Mouse (Mus musculus) cerebellum, postnatal 10 days (tissue): Measurements from ENCODE around the gene 1700016H13Rik.

ENCODE experiments used
- DNase-seq, 2 experiments: peaks; one replicate each; pipeline ENCODE4 v3.0.0; 2021; ENCODE audit warnings: mixed read lengths in 2 of 2

1700016H13Rik gene

DNA sequence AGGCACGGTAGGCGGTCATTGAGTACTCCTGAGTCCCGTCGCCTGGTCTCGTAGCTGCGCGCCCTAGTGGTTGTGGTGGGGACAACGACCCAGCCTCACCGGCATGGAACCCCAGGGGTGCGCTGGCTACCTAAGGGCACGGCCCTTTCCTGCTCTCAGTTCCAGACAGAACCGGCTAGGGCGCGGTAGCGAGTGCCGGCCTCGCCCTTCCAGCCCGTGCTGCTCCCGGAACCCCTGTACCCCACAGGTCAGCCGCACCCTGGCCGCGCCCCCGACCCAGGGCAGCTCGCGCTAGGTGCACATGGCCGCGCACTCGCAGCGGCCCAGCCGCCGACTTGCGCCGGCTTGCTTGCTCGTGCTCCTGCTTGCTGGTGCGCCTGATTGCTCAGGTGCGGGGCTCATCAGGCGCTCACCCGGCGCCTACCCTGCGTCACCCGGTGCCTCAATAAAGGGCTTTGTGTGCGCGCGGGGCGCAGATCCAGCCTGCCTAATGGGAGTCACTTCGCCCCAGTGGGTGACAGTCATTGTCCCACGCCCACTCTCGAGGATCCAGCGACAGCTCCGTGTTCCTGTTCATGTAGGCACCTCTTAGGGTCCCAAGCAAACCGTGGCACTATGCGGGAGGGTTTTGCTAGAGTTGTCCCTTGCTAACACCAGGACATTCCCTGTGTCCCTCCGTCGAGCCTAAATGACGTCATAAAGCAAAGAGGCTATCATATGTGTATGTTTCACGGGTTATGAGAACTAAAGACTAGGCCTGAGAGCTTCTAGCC lies at the start of gene 1700016H13Rik:
TSS of gene 1700016H13Rik (minus strand) at position 665 of the 773 bp plus-strand sequence.
- peak; percentile 87 to 88 for DNase-seq

DNA sequence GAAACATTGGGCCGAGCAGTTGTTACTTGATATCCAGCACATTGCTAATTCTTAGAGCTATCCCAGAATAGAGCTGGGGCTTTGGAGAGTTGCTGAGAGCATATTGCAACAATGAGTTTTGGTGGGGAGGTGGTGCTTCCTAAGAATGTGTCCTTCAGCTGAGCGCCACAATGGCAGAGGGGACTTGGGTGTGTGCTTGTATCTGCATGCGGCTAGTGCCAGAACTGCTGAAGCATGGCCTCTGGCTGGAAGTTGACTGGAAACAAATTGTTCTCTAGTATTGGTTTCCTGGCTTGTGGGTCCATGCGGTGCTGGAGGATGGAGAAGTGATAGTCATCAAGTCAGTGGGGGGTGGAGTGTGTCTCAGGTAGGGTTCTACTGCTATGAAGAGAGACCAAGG lies 49.5 kb upstream of the 1700016H13Rik start:
- DNase-seq = no peak

DNA sequence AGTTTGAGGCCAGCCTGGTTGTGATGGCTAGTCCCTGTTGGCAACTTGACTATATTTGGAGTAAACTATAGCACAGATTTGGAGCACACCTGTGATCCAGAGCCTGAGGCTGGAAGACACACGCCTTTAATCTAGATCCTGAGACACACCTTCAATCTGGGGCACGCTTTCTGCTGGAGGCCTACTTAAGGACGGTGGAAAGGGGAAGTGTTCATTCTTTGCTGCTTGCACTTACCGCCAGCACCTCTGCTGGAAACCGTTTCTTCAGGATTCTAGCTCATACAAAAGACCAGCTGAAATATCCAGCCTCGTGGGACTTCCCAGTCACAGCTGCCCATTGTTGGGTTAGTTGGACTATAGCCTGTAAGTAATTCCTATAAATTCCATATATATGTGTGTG lies 46.7 kb upstream of the 1700016H13Rik start:
- no peak for DNase-seq

DNA sequence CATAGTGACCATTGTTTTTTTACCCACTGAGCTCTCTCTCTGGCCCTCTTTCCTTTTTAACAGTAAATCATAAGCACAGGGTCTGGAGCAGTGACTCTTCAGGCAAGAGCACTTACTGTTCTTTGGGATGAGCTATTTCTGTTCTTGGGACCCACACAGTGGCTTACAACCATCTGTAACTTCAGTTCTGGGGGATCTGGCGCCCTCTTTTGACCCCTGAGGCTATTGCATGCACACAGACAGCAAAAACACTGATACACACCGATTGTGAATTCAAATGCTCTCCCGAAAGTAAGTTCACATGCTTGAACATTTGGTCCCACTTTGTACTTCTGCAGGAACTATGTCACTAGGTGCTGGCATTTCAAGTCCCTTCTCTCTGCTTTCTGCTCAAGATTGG lies 45.7 kb upstream of the 1700016H13Rik start:
- no peak for DNase-seq

DNA sequence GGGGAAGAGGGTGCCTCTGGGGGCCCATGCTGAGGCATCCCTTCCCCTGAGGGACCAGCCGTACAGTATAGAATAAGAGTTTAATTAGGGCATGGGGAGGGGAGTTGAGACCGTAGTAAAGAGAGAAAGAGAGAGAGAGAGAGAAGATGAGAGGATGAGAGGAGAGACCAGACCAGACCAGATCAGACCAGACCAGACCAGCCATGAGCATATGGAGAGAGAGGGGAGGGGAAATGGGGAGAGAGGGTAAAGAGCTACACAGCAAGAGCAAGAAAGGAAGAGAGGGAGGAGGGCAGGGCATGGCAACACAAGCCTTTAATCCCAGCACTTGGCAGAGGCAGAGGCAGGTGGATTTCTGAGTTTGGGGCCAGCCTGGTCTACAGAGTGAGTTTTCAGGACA lies 44.9 kb upstream of the 1700016H13Rik start:
- DNase-seq = no peak

DNA sequence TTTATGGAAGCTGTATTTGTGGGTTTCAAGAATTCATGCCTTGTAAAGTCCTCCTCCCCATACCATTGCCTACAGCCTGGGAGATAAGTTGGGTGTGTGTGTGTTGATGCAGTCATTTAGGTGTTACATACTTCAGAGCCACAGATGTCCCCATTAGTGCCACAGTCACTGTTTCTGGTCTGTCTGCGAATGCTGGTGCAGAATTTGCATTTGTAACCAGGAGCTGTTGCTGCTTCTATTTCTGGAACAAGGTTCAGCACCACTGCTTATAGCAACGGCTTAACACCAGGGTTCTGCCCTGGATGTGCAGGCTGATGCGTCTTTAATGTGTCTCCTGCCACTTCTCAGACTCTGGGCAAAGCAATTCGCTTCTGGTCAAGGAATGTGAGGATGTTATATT lies 43.7 kb upstream of the 1700016H13Rik start:
- no peak for DNase-seq

DNA sequence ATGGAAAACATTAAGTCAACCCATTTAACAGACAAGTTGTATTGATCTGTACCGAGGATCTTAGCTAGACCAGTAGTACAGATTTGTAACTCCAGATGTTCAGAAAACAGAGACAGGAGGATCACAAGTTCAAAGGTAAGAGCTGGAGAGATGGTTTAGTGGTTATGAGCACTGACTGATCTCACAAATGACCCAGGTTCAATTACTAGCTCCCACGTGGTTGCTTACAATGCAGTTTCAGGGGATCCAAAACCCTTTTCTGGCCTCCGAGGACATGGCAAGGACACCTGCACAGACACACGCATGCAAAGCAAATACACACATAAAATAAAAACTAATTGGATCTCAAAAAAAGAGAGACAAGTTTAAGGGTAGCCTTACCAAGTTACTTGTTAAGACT lies 42.8 kb upstream of the 1700016H13Rik start:
- DNase-seq = no peak

DNA sequence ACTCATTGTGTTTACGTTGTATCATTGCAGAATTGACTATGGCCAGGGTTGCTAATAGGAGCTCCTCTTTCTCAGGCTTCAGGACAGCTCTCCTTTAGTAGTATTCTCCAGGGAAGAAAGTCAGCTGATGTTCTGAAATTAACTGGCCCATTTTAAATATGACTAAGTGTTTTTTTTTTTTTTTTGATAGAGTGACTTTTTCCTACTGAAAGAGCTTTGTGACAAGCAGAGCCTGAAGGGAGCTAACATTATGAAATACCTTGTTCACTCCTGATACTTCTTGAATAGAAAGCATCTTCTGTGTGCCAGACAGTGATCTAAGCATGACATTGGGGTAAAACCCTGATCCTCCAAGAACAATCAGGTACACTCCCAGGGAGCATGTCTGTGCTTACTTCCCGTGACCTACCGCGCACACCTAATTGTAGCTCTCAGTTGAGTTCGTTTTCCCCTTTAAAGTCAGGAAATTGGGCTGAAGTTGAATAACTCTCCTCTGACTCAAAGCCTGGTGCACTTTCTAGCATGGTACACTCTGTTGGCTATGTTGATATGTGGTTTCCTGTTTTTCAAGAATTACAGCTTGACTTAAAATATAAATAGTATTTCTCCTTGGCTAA lies 42.2 kb upstream of the 1700016H13Rik start:
- no peak for DNase-seq

DNA sequence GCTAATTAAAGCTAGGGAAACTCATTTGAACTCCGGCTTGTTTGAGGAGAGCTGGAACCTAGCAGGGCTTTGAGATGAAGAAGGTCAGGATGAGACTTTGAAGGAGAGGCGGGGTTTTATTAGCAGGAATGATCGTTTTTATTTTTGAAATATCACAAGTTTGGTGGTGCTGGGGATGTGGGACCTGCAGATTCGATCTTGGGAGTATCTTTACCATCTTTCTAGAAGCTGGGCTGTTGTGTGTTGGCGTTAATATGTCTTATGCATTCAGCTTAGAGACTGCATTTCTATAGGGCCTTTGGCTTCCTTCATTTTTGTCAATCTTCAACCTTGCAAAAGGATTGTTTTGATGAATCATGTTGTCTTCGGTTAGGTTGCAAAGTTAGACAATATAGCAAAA lies 38.3 kb upstream of the 1700016H13Rik start:
- no peak for DNase-seq

DNA sequence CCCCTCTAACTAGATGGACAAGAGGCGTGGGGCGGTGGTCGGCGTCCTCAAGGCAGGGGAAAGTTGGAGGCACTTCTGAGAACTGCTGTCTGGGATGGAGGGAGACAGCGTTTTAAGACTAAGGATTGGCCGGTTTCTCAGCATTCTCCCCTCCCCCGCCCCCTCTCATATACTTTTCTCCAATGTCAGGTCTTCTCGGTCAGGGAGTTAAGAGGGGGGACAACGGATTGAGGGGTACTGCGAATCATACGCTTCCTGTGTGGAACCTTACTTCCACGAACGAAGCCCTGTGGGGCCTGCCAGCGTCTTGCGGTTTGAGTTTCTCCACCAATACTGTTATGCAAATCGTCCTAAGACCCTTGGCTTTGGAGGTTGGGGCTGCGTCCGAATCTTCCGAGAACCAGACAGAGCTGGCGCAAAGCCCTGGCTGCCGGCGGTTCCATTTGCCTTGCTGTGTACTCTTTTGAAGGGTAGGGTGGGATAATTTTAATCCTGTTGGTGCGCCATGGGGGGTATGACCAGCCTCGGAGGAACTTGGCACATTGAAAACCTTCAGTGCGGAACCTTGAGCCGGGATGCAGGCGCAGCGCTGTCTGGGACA lies 37.3 kb upstream of the 1700016H13Rik start:
- peak; percentile 47 to 62 for DNase-seq

DNA sequence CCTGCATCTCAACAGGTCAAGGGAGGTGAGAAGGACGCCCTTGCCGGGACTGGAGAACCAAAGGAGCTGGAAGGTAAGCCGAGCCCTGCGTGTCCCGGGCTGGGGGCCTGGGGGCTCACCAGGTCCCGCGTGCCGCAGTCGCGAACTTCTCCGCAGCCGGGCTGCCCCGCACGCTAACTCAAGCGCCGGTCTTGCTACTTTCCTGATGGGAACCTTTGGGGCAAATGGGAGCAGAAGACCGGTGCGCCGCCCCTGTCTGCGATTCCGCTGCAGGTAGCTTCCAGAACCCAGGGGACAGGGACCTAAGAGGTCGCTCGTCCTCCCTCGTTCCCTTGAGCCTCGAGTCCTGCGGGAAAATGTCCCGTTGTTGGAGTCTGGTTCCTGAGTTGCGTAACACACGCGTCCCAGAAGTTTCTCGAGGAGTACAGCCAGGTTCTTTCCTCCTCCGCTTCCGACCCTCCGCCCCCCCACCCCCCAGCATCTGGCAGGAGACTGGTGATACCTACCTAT lies 36.8 kb upstream of the 1700016H13Rik start:
- no peak for DNase-seq

DNA sequence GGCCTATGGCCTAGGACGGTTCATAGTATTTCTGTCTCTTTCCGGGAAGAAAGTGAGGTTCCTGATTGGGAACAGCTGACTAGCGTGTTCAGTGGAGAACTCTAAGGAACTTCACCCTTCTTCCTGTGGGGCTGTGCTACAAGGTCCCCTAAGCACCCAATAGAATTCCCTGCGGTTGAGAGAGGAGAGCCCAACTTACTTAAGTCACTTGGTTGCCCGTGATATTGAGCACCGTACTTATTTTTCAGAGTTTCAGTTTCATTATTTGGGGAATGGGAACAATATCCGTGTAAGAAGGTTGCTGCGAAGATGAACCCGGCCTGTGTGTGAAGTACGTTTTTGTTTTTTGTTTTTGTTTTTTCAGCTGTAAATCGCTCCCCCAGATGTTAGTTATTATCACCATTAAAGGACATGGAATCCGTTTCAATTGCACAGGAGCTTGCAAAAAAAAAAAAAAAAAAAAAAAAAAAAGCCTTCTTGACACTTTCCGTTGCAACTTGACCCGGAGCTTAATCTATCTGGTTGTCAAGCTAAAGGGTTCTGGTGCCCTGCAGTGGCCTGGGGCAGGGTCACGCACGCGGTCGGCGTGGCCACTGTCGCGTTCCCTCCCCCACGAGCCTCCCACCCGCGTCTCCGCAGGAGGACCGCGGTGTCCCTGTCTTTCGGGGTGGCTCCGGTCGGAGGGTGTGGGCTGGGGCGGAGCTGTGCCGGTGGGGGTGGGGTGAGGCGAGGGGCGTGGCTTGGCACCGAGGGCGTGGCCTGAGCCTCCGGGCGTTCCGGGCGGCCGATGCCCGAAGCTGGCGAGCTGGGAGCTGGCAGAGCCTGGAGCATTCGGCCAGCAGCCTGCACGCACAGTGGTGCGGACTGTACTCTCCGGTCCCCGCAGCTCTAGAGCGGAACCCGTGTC lies 36.1 kb upstream of the 1700016H13Rik start, which contains the start of gene Aff1:
TSS of gene Aff1 (plus strand) at position 751 of the 907 bp plus-strand sequence.
- DNase-seq = peak; percentile 82 to 90

DNA sequence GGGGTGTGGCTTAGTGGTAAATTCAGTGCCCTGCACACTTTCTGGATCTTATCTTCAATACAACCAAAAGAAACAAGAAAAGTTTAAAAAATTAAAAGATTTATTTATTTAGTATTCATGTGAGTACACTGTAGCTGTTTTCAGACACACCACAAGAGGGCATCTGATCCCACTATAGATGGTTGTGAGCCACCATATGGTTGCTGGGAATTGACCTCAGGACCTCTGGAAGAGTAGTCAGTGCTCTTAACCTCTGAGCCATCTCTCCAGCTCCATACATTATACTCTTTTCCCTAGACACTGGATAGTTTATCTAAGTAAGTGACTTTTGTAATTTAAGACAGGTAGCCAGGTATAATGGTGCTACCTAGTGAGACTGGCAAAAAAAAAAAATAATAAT lies 35.4 kb upstream of the 1700016H13Rik start:
- no peak for DNase-seq

DNA sequence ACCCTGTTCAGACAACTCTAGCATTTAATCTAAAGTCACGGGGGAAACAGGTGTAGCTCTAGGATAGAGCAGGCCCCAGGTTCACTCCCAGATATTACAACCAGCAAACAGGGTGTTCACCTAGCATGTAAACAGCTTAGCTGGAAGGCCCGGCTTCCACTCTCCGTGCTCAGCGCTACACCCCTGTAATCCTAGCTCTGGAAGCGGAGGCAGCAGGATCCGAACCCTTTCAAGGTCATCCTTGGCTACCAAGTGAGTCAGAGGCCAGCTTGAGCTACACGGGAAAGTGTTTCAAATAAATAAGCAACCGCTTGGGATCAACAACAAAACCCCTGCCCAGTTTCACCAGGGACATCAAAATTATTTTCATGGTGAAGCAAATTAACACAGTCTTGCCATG lies 34.4 kb upstream of the 1700016H13Rik start:
- DNase-seq = no peak

DNA sequence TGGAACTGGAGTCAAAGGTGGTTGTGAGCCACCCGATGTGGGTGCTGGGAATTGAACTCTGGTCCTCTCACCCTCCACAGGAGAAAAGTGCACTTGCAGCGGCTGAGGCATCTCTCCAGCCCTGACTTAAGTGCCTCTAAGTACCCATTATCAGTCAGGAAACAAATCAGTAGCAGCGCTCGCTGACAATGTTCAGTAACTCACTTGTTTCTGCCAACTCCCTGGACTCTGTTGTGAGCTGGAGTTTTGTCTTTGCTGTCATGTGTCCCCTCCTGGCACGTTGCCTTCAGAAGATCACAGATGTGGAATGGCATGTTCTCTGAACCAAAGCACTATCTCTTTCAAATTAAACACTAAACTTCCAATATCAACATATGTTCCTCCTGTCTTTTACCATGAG lies 33.8 kb upstream of the 1700016H13Rik start:
- no peak for DNase-seq

DNA sequence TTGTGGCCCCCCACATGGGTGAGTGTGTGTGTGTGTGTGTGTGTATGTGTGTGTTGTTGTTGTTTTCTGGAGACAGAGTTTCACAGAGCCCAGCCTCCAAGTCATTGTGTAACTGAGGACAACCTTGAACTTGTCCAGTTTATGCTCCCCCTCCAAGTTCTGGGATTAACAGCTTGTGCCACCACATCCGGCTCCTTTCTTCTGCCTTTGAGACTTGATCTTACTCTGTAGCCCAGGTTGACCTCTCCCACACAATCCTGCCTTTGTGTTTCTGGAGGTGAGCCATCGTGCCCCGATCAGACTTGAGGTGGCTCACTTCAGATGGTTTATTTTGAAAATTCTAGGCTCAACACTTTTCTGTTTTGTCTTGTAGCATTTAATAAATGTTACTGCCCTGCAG lies 26.0 kb upstream of the 1700016H13Rik start:
- no peak for DNase-seq

DNA sequence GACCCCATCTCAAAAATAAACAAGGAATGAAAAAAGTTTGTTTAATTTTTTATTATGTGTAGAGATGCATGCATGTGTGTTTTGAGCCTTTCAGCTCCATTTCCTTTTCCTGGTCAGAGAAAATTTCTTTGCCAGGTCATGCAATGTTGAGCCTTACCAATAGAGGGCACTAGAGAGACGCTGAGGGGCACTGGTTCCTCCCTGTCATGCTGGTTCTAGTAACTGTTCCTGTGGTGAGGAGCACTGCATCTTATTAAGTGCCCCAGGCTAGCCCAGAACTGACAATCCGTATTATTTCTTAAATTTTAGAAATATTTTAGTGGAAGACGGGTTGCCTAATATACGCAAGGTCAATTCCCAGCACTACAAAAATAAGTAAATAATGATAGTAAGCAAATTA lies 24.6 kb upstream of the 1700016H13Rik start:
- peak; percentile 79 to 81 for DNase-seq

DNA sequence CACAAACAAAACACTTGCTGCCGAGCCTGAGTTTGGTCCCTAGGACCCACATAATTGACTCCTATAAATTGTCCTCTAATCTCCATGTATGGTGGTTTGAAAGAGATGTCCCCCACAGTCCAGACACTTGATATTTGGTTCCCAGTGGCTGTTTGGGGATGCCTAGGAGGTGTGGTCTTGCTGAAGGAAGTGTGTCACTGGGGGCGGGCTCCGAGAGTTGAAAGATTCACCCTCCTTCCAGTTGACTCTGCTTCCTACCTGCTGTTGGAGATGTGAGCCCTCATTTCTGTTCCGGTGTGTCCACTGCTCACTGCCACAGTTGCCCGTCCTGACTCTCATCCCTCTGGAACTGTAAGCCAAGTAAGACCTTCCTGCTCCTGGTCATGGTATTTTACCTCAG lies 23.2 kb upstream of the 1700016H13Rik start:
- DNase-seq = no peak

DNA sequence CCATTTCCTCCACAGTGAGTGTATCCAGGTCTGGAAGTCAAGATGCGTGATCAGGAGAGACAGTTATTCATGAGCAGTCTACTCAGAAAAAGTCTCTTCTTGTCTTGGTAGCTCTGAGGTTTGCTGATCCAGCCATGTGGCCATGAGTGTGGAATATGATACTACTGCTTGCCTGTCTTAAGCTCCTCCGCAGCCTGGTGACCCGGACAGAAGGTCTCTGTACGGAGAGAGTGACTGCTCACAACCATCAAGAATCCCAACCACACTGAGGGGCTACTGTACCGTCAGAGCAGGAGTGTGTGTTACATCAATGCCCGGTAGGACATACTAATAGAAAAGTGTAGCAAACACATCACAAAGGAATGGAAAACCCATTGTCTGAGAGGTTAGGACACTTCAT lies 22.1 kb upstream of the 1700016H13Rik start:
- DNase-seq = no peak

DNA sequence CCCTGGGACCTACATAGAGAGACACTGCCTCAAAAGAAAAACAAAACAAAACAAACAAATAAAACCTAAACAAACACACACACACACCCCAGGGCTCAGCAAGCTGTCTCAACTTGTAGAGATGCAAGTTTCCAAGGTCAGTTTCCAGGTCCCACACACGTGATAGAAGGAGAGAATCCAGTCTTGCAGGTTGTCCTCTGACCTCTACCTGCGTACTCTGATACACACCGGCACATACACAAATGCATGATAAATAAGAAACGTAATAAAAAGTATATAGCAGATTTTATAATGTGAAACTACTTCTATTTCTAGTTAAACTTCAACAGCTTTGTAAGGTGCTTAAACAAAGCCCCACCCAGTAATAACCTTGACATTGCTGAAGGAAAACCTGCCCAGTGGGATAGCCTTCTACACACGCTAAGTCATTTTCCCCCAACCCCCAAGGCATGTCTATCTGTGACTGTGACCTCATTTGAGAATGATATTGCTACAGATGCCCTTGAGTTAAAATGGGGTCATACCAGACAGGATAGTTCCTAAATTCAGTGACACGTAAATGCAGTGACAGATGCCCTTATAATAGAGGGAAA lies 20.6 kb upstream of the 1700016H13Rik start:
- no peak for DNase-seq

DNA sequence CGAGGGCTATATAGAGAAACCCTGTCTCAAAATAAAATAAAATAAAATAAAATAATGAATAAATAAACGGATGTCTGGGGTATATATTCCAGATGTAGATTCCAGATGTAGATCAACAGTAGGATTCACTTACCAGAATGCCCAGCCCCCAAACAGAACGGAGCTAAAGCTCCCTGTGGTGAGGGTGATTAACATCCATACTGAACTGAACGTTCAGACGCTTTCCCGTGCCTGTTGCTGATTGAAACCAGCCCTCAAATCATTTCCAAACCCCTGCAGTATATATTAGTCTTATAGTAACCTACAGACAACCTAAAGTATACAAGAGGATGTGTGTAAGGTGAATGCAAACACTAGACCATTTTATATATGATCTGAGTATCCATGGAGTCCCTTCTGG lies 18.7 kb upstream of the 1700016H13Rik start:
- DNase-seq = no peak

DNA sequence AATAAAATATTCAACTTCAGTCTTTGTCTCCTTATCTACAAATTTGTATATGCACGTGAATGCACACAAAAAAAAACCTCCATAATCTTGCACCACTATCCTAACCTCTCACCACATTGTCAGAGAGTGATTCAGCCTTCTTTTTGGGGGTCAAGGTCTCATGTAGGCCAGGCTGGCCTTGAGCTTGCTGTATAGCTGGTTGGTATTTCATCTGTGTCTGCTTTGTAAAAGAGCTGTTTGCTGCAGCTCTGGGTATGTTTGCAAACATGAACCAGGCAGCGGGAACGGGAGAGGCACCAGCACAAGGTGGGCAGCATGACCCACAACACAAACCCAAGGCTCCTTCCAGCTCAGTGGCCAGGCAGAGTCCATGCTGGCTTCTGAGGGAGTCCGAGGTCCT lies 17.8 kb upstream of the 1700016H13Rik start:
- DNase-seq = no peak
